Mouse (Mus musculus): ENCODE results near the gene Rfesd.

The Rfesd gene

GRCm38 (mm10) chr13:75981901-75982300 is 36.6 kb downstream of the Rfesd start:
- no peak for DNase-seq (ENCODE audit: low read depth)

DNA sequence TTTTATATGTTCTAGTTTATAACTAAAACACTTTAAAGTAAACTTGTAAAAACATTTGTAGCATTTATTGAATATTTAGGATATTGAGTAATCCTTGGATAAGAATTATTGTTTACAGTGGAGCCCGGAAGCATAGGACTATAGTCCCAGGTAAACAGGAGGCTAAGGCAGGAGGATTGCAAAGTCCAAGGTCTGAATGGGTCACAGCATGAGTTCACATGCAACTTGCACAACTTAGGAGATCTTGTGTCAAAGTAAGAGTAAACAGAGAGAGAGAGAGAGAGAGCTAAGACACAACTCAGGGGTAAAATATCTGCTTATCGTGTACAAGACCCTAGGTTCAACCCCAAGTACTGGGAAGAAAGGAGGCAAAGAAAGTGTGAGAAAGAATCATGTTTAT is 41.9 kb downstream of the Rfesd start:
- no peak for DNase-seq (ENCODE audit: low read depth)

DNA sequence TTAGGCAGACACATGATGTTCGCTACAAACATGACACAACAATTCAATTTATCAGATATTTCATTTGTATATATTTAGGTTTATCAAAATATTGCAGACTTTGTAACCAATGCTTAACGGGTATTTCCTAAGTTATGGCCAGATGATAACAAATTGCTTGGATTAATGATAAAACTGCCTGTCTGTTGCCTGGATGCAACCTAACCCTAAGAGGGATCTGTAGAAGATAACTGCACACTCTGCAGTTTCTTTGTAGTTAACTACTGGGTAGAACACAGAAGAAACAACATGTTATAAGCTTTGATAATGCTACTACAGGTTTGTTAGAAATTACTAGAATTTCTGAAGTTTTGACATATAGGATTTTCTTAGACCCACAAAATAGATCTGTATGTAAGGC is 42.3 kb downstream of the Rfesd start:
- DNase-seq (ENCODE audit: low read depth), result no peak

DNA sequence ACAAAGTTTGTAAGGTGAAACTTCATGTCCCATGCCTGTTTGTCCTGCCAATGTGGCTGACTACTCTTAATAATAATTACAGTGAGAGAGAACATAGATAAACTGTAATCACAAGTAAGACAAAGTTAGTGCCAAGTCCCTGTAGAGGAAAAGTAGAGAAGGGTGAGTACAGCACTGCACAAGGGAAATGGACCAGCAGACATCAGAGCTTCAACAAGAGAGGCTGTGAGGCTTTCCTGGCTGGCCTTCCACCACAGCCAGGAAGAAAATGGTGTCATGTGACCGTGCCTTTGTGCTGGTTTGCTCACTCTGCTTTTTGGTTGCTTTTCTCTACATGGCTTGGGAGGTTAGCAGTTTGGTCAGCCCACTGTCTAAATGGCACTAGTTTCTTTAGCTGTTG is 42.9 kb downstream of the Rfesd start:
- DNase-seq (ENCODE audit: low read depth), result no peak

DNA sequence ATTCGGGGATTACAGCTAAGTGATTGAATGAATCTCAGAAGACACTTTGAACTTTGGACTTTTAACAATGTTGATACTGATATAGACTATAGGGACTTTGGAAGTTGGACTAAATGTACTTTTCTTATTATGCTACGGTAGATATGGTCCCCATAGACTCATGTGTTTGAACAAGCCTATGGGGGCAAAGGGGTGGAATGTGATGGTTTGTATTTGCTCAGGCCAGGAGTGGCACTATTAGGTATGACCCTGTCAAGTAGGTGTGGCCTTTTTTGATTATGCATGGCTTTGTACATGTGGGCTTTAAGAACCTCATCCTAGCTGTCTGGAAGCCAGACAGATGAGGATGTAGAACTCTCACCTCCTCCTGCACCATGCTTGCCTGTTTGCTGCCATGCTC is 44.0 kb downstream of the Rfesd start:
- no peak for DNase-seq (ENCODE audit: low read depth)

- DNase-seq (ENCODE audit: low read depth), result no peak
Observed at GRCm38 (mm10) chr13:75966850-75967249, 51.7 kb downstream of the Rfesd start, which contains the start of gene Spata9. Gene Spata9, plus strand, starts transcription at chr13:75967150.

- no peak for DNase-seq (ENCODE audit: low read depth)
Observed at GRCm38 (mm10) chr13:75955357-75955992, 63.0 kb downstream of the Rfesd start.
